Mouse (Mus musculus): ENCODE data around the gene Zdhhc1. TPM values are rescaled to one million over a fixed set of nuclear protein-coding genes. Genes with fewer than 3 reads are reported as not detected.

Zdhhc1 gene
- polyA plus RNA-seq, 1 experiment, result 15.0 TPM

GRCm38 (mm10) chr8:105481453-105481852 lies 15.2 kb downstream of the Zdhhc1 start:
- 74% methylated on average over 6 of the region's 6 CpGs for WGBS
- no peak for DNase-seq (ENCODE audit: low read depth, low spot score)

DNA sequence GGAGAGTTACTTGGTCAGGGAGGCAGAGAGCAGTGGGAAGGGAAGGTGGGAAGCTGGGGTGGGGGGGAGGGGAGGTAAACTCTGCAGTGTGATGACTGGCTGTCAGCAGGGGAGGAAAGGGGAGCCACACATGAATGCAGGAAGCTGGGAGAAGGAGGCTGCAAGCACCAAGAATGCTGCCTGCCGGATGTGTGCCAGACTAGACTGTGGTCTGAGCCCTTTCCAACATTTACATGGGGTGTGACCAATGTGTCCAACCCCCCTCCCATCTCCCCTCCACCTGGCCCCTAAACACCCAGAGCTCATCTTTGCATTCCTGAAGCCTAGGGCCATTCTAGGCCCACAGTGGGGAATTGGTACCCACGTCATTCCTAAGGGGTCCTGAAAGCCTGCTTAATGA lies 15.7 kb downstream of the Zdhhc1 start:
- WGBS, result 83% methylated on average over 2 of the region's 2 CpGs
- DNase-seq (ENCODE audit: low read depth, low spot score), result no peak

- WGBS, result 78% methylated on average over 3 of the region's 3 CpGs
- no peak for DNase-seq (ENCODE audit: low read depth, low spot score)
Observed at GRCm38 (mm10) chr8:105477792-105478191, 18.9 kb downstream of the Zdhhc1 start.

DNA sequence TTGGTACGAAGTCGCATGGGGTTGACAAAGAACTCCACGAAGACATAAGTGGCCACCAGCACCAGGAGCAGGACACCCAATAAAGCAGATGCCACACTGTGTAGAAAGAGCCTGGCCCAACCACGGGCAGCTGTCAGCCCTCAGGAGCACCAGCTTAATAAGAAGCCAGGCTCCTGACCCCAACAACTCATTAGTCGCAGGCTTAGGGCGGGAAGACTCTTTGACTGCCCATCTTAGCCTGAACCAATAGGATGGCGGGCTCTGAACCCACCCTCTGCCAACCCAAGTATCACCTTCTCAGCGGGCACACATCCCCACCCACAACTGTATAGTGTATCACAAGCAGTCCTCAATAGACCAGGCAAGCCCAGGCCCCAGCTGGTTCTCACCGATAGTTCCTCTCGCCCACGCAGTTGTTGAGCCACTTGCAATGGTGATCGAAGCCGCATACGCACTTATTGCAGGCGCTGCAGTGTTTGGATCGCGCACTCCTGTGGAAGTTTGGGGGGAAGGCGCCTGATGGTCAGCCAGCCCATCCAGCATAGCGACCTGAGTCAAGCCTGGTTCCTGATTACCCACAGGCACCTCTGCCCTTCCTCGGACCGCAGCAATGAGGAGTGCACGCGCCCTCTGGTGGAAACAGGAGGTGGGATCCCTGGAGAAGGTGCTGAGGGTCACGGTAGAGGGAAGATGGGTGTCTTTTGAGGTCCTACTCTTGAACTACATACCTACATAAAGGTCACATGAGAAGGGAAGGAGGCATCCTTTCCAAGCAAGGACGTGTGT lies 19.9 kb downstream of the Zdhhc1 start:
- DNase-seq (ENCODE audit: low read depth, low spot score), result no peak
- 56% methylated on average over 25 of the region's 25 CpGs for WGBS

GRCm38 (mm10) chr8:105476161-105476560 lies 20.5 kb downstream of the Zdhhc1 start:
- WGBS, result 98% methylated on average over 7 of the region's 7 CpGs
- DNase-seq (ENCODE audit: low read depth, low spot score), result no peak

- 91% methylated on average over 8 of the region's 8 CpGs for WGBS
- DNase-seq (ENCODE audit: low read depth, low spot score), result no peak
Observed at GRCm38 (mm10) chr8:105475742-105476141, 21.0 kb downstream of the Zdhhc1 start.

DNA sequence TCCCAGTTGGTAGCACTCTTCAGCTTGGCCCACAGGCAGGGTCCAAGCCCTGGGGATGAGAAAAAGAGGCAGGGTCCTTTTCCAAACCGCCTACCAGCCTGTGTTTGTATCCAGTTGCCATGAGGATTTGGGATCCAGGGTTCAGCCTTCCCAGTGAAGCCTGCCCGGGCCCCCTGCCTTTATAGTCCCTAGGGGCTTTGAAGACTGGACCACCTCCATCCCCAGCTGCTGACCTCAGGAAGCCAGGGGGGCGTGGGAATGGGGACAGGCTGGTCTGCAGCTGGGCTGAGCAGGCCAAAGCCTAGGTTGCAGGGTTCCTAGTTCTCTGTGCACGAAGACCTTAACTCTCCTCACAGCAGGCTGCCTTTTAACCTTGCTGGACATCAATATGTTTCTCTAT lies 21.4 kb downstream of the Zdhhc1 start:
- DNase-seq (ENCODE audit: low read depth, low spot score), result no peak
- 79% methylated on average over 4 of the region's 4 CpGs for WGBS

DNA sequence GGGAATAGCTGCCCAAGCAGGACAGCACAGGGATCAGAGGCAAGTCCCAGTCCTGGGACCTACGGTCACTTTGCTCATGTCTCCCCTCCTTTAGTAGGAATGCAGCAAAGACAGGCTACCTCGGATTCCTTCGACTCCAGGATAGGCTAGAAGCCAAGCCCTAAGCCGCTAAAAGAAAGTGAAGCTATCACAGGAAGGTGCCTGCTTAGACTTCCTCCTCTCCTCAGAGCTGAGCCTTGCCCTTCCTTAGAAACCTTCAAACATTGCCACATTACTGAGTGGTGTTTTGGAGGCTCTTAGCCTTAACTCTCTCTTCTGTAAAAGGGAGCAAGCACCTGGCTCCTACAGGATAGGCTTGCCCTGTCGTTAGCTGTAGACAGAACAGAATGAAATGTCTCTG lies 22.0 kb downstream of the Zdhhc1 start:
- WGBS, result 6% methylated on average over 5 of the region's 5 CpGs

GRCm38 (mm10) chr8:105473816-105474606 lies 22.7 kb downstream of the Zdhhc1 start:
- peak; percentile 85 for DNase-seq (ENCODE audit: low read depth, low spot score)
- 18% methylated on average over 17 of the region's 17 CpGs for WGBS

More for the DNA sequence above, 22.0 kb downstream of the Zdhhc1 start:
- no peak for DNase-seq (ENCODE audit: low read depth, low spot score)

- 89% methylated on average over 9 of the region's 9 CpGs for WGBS
- DNase-seq (ENCODE audit: low read depth, low spot score), result no peak
Observed at GRCm38 (mm10) chr8:105472983-105473382, 23.7 kb downstream of the Zdhhc1 start.

- 87% methylated on average over 23 of the region's 23 CpGs for WGBS
- no peak for DNase-seq (ENCODE audit: low read depth, low spot score)
Observed at GRCm38 (mm10) chr8:105472414-105472932, 24.2 kb downstream of the Zdhhc1 start.

DNA sequence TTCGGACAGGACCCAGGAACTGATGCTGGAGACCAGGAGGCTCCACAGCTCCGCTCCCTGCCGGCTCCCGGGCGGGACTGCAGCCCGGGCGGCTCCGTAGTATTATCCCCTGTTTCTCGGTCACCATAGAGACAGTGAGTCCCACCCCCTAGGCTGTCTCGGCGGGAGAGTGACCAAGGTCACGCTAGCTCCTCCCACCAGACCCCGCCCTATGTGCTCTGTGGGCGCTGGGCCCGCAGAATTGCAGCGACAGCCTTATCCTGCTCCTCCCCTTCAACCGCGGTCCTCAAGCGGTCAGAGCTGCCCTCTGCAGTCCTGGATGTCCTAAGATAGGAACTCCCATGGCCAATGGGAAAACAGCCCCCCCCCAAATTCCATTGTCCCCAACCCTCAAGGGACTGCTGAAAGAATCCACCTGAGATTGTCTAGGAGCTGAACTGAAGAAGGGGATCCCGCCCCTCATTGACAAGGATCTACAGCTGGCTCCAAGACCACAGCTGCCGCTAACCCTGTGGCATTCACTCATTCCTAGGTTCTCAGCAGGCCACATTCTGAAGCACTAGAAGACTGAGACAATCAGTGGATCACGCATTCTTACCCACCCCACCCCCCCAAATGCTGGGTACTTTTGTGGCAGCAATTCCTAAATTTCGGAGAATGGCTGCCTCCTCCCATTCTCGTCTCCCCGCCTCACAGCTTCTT lies 25.2 kb downstream of the Zdhhc1 start, which contains the start of gene Tppp3:
Tppp3 (minus strand) TSS at position 213 of the 702 bp plus-strand sequence.
- 14% methylated on average over 25 of the region's 25 CpGs for WGBS
- peak; percentile 91 for DNase-seq (ENCODE audit: low read depth, low spot score)

DNA sequence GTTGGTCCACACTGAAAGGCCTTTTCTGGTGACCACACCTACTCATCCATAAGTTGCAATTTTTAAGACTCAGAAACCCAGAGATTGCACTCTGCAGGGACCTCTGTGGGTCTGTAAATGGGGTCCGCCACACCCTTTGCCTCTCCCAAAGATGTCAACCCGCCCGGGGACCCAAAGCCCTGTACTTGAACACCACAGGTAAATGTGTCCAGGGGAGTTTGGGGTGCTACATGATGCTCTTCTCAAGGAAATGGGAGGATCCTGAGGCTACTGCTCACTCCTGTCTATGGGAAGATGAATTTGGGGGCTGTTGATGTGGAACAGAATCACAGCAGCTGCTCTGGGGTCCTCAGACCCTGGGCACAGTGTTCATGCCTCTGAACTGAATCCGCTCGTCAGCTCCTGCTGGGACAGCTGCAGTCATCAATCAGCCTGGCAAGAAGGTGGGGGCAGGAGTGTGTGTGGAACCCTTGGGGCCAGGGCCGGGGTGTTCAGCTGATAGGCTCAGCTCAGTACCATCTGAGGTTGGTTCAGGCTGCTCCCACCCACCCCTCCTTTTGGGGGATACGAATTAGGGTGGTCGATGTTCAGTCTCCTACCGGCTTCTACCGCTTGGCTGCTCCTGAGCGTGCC lies 25.9 kb downstream of the Zdhhc1 start:
- DNase-seq (ENCODE audit: low read depth, low spot score), result no peak
- 21% methylated on average over 11 of the region's 11 CpGs for WGBS

DNA sequence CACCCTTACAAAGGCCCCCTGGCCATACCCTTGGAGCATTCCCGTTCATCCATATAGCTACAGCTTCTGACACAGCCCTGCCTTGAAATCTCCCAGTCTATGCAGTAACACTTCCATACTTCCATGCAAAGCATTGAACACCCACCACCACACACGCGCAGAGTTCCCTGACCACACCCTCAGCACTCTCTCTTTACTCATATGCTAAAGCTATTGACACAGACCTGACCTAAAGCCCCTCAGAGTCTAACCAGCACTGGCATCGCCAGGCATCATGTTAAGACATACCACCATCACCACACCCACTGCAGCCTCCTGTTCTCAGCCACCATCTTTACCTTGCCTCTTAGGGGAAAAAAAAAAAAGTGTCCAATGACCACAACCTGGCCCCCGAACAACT lies 26.4 kb downstream of the Zdhhc1 start:
- 50% methylated on average over 5 of the region's 5 CpGs for WGBS
- no peak for DNase-seq (ENCODE audit: low read depth, low spot score)

DNA sequence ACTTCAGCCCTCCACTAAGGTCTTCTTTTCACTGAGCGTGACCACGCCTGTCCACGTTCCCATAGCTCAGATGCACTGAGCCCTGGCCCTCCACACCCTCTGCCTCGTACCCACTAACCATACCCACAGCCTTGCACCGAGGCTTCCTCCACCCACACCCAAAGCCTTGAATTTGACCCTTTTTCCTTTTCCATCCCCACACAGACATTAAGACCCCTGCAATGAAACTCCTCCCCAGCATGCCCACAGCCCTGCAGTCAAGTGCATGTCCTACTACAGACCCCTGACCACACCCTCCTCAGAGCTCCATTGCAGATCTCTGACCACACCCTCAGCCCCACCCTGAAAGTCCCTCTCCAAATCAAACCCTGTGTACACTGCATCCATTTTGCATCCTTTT lies 26.9 kb downstream of the Zdhhc1 start:
- no peak for DNase-seq (ENCODE audit: low read depth, low spot score)
- WGBS, result 32% methylated on average over 5 of the region's 5 CpGs

DNA sequence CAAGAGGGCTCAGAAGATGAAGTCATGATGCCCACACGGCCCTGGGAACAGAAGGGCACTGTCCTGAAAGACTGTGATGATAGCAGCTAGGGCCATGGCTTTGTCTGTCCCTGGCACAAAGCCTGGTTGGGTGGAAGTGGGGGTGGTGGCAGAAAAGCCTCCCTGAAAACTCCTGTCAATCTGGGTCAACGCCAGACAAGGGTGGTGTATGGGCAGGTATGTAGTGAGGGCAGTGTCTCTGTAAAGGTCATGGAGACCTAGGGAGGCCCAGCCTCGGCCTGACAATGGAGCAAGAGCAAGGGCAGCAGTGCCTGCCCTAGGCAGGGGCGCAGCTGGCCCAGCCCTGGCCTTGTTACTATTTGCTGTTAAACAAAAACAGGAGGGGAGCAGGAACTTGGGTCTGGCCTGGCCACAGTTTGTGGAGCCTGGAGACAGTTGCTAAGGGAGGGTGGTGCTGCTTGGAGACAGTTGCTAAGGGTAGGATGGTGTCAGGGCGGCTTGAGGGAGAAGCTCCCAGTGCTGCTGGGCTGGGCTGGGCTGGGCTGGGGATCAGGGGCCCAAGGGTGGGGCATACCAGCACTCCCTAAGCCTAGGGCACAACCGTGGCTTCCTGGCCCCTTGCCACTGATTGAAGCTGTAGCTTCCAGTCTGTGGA lies 27.5 kb downstream of the Zdhhc1 start:
- DNase-seq (ENCODE audit: low read depth, low spot score), result no peak
- 13% methylated on average over 6 of the region's 6 CpGs for WGBS

- no peak for DNase-seq (ENCODE audit: low read depth, low spot score)
- 90% methylated on average over 27 of the region's 27 CpGs for WGBS
Observed at GRCm38 (mm10) chr8:105468002-105468720, 28.5 kb downstream of the Zdhhc1 start.

DNA sequence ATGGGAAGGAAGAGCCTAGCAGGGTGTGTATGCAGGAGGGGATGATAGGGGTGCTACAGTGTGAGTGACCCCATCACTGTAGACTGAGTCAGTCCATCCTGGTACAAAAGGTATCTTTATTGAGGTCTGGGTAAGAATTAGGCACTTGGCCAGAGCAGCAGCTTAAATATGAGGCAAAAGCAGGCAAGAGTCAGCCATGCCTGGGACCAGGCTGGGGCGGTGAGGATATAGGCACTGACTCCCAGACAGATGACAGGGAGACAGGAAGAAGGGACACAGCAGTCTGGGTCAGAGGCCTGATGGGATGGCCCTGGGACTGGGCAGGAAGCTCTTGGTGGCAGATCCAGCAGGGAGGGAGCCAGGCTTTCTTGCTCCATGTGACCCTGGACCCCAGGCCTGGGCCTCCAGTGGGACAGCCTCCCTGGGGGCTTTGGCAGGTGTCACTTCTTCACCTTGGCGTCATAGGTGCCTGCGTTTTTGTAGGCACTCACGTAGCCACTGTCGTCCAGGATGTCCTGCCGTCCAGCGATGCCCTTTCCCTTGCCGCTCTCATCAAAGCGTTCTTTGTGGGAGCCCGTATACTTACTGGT lies 29.2 kb downstream of the Zdhhc1 start:
- WGBS, result 96% methylated on average over 10 of the region's 10 CpGs
- no peak for DNase-seq (ENCODE audit: low read depth, low spot score)

Data from large intestine, adult 2 months (tissue).